In the genomic region with DNA sequence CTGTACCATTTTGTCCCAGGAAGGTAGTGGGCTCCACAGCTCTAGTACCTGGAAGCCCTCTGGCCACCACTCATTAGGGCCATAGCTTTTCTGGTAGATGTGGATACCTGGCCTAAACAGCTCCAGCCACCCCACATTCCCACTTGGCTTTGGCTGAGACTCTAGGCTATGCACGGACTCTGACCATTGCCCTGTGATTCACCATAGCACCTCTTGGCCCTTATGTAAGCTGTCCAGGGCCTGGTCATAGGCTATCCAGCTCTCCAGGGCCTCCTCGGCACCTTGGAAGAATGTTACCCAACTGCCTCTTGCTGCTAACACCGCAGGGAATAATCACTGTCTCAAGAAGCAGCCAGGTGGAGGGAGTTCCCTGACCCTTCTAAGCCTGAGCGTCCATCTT, we compare ENCODE assay signal across 27 mouse cellular contexts. TPM values are rescaled to one million over a fixed set of nuclear protein-coding genes. Genes with fewer than 3 reads are reported as not detected.
DNase-seq lines count a peak whose midpoint lies in the region; ATAC-seq and TF ChIP-seq lines count a peak whose summit lies in the region.
"Had no signal": no experiment of that assay in that cellular context is flagged by ENCODE, and none has a peak within 500 bp of the region (broad histone marks: within the 10 kb centered on the region; RNA-seq: fewer than 3 reads in every experiment).

No protein-coding gene starts in this region.

- no peak for TF ChIP-seq CTCF in intestine, postnatal 0 days (IDR thresholded peaks at IDR 0.05; ENCODE audit: low read depth)
- no peak for TF ChIP-seq CTCF in liver, adult 2 months (IDR thresholded peaks at IDR 0.05; ENCODE audit: low read depth, low read length)

- DNase-seq in liver, adult 2 months (ENCODE audit: extremely low read depth, low read depth, low spot score), result peak; percentile 50
- no peak for DNase-seq in liver, embryonic 11.5 days (ENCODE audit: low spot score)
- DNase-seq in kidney, adult 9 months, result peak; percentile 92
- DNase-seq in kidney, postnatal 25 days, result peak; percentile 77 to 93
- DNase-seq in c-Kit-positive CD71-positive TER-119-positive erythroid progenitor cells, embryonic 14.5 days (ENCODE audit: low spot score), result no peak
- DNase-seq: adrenal gland, adult 8-10 months; cerebellum, adult 11 months; cerebellum, adult 9-10 months; cerebellum, postnatal 36 days; gastrocnemius, adult 2 months; gastrocnemius, postnatal 36 days; heart, adult 18-20 months; heart, postnatal 14 days; midbrain, embryonic 14.5 days; thymus, adult 2 months; thymus, postnatal 36 days had no signal

- peak; percentile 68 for ATAC-seq in intestine, postnatal 0 days
- ATAC-seq in intestine, embryonic 15.5 days, result no peak
- no peak for ATAC-seq in liver, embryonic 11.5 days (replicated peaks; ENCODE audit: low FRiP score)
- ATAC-seq: forebrain, embryonic 16.5 days; inflammation-experienced regulatory T-cells, adult 6 months had no signal

- no peak for TF ChIP-seq POLR2A in liver, adult 2 months (IDR thresholded peaks at IDR 0.05; ENCODE audit: extremely low read depth, insufficient read depth, low read length)

- H3K36me3 ChIP-seq in intestine, postnatal 0 days (ENCODE audit: control insufficient read depth, insufficient read depth), result no peaks in the 10 kb centered on the region
- no peaks in the 10 kb centered on the region for H3K36me3 ChIP-seq in intestine, embryonic 15.5 days
- H3K36me3 ChIP-seq in liver, adult 2 months (ENCODE audit: control insufficient read depth, insufficient read depth, low read length), result no peaks in the 10 kb centered on the region
- H3K36me3 ChIP-seq in liver, embryonic 11.5 days (ENCODE audit: control insufficient read depth, insufficient read depth, low read length), result peaks cover 10% of the 10 kb centered on the region
- H3K36me3 ChIP-seq: hindbrain, embryonic 10.5 days; hindbrain, embryonic 15.5 days; limb, embryonic 12.5 days; lung, embryonic 15.5 days had no signal

- peaks cover 3% of the 10 kb centered on the region; the same call in 1 of the 2 replicates for H3K79me2 ChIP-seq in liver, adult 2 months (ENCODE audit: control insufficient read depth, insufficient read depth, low read length)

- 78% methylated on average over 4 of the region's 4 CpGs for WGBS in intestine, postnatal 0 days
- WGBS in intestine, embryonic 15.5 days, result 88% methylated on average over 4 of the region's 4 CpGs
- WGBS in liver, adult 2 months, result 64% methylated on average over 4 of the region's 4 CpGs
- WGBS in liver, embryonic 11.5 days, result 89% methylated on average over 4 of the region's 4 CpGs

- H3K9me3 ChIP-seq in intestine, postnatal 0 days (ENCODE audit: control insufficient read depth), result no peaks in the 10 kb centered on the region
- no peaks in the 10 kb centered on the region for H3K9me3 ChIP-seq in intestine, embryonic 15.5 days
- no peaks in the 10 kb centered on the region for H3K9me3 ChIP-seq in liver, embryonic 11.5 days (ENCODE audit: control insufficient read depth, low read length)
- H3K9me3 ChIP-seq: embryonic facial prominence, embryonic 13.5 days; hindbrain, embryonic 10.5 days; hindbrain, embryonic 15.5 days; limb, embryonic 12.5 days; lung, embryonic 15.5 days had no signal

- H3K9ac ChIP-seq in intestine, postnatal 0 days (ENCODE audit: low read depth, low read length), result no peak overlapping the region
- H3K9ac ChIP-seq in intestine, embryonic 15.5 days, result no peak overlapping the region
- no peak overlapping the region for H3K9ac ChIP-seq in liver, adult 2 months (ENCODE audit: low read depth, low read length)
- no peak overlapping the region for H3K9ac ChIP-seq in liver, embryonic 11.5 days (ENCODE audit: low read depth, low read length)
- H3K9ac ChIP-seq: embryonic facial prominence, embryonic 13.5 days; hindbrain, embryonic 15.5 days; limb, embryonic 12.5 days; liver, embryonic 14.5 days; lung, embryonic 15.5 days had no signal

- 0 out of 2 replicates have a peak, but pooled peaks cover 5% of the 10 kb centered on the region for H3K4me1 ChIP-seq in intestine, postnatal 0 days (replicated peaks; ENCODE audit: control insufficient read depth, insufficient read depth, low read length)
- H3K4me1 ChIP-seq in intestine, embryonic 15.5 days (replicated peaks), result peaks cover 34% of the 10 kb centered on the region
- peaks cover 8% of the 10 kb centered on the region; the same call in 1 of the 2 replicates for H3K4me1 ChIP-seq in liver, adult 2 months (ENCODE audit: control insufficient read depth, insufficient read depth, low read length)
- H3K4me1 ChIP-seq in liver, embryonic 11.5 days (replicated peaks; ENCODE audit: control insufficient read depth, insufficient read depth, low read length), result peaks cover 56% of the 10 kb centered on the region

- no peak overlapping the region for H3K27ac ChIP-seq in intestine, postnatal 0 days (ENCODE audit: low read depth, low read length)
- H3K27ac ChIP-seq in intestine, embryonic 15.5 days, result no peak overlapping the region
- H3K27ac ChIP-seq in liver, adult 2 months (replicated peaks; ENCODE audit: insufficient read depth, low read depth, low read length), result no peak overlapping the region
- H3K27ac ChIP-seq in liver, embryonic 11.5 days (ENCODE audit: low read depth, low read length), result no peak overlapping the region
- H3K27ac ChIP-seq: embryonic facial prominence, embryonic 13.5 days; gastrocnemius, adult 2 months; hindbrain, embryonic 10.5 days; hindbrain, embryonic 15.5 days; left cerebral cortex, adult 2 months; limb, embryonic 12.5 days; liver, embryonic 14.5 days; lung, embryonic 15.5 days had no signal

- no peaks in the 10 kb centered on the region for H3K27me3 ChIP-seq in intestine, postnatal 0 days (replicated peaks; ENCODE audit: control insufficient read depth, insufficient read depth, low read length)
- H3K27me3 ChIP-seq in intestine, embryonic 15.5 days (replicated peaks), result no peaks in the 10 kb centered on the region
- no peaks in the 10 kb centered on the region for H3K27me3 ChIP-seq in liver, adult 2 months (ENCODE audit: control insufficient read depth, insufficient read depth, low read length)
- no peaks in the 10 kb centered on the region for H3K27me3 ChIP-seq in liver, embryonic 11.5 days (replicated peaks; ENCODE audit: control insufficient read depth, insufficient read depth, low read length)
- H3K27me3 ChIP-seq: embryonic facial prominence, embryonic 13.5 days; hindbrain, embryonic 15.5 days; limb, embryonic 12.5 days; lung, embryonic 15.5 days had no signal

- H3K4me3 ChIP-seq in intestine, postnatal 0 days (ENCODE audit: low read depth, low read length), result no peak overlapping the region
- H3K4me3 ChIP-seq in intestine, embryonic 15.5 days (replicated peaks), result no peak overlapping the region
- no peak overlapping the region for H3K4me3 ChIP-seq in liver, adult 2 months (ENCODE audit: insufficient read depth, low read depth, low read length)
- no peak overlapping the region for H3K4me3 ChIP-seq in liver, embryonic 11.5 days (ENCODE audit: low read depth, low read length)
- H3K4me3 ChIP-seq: embryonic facial prominence, embryonic 13.5 days; gastrocnemius, adult 2 months; hindbrain, embryonic 10.5 days; hindbrain, embryonic 15.5 days; left cerebral cortex, adult 2 months; limb, embryonic 12.5 days; lung, embryonic 15.5 days had no signal

- H3K4me2 ChIP-seq in intestine, postnatal 0 days (replicated peaks; ENCODE audit: low read depth), result no peak overlapping the region
- no peak overlapping the region for H3K4me2 ChIP-seq in intestine, embryonic 15.5 days (replicated peaks)
- H3K4me2 ChIP-seq in liver, embryonic 11.5 days, result no peak overlapping the region
- H3K4me2 ChIP-seq: embryonic facial prominence, embryonic 13.5 days; hindbrain, embryonic 15.5 days; limb, embryonic 12.5 days; lung, embryonic 15.5 days had no signal

RNA-seq across cellular contexts. Expression of gene Piezo1, which starts 22.0 kb away (rescaled TPM):
- polyA plus RNA-seq in intestine, postnatal 0 days (2015; fragmentation: Nextera tagmentation; extraction: Ambion mirVana), result 4.4 and 7.3 TPM in 2 replicates
- polyA plus RNA-seq in intestine, embryonic 15.5 days (2015; fragmentation: Nextera tagmentation; extraction: Ambion mirVana), result 10.8 and 12.2 TPM in 2 replicates
- total RNA-seq in liver, adult 2 months (2014; rRNA removed), result 2.2 and 4.6 TPM in 2 replicates
- polyA plus RNA-seq in liver, adult 2 months (2012; rRNA removed), result 8.0 and 11.1 TPM in 2 replicates
- polyA plus RNA-seq in liver, embryonic 11.5 days (2014; fragmentation: Nextera tagmentation; extraction: Ambion mirVana), result 29.7 and 45.8 TPM in 2 replicates

RNA-seq across cellular contexts. Expression of gene Cdt1, which starts 38.7 kb away (rescaled TPM):
- polyA plus RNA-seq in intestine, postnatal 0 days (2015; fragmentation: Nextera tagmentation; extraction: Ambion mirVana), result 13.3 and 14.0 TPM in 2 replicates
- 40.3 and 41.8 TPM in 2 replicates for polyA plus RNA-seq in intestine, embryonic 15.5 days (2015; fragmentation: Nextera tagmentation; extraction: Ambion mirVana)
- total RNA-seq in liver, adult 2 months (2014; rRNA removed), result 1.0 and 3.0 TPM in 2 replicates
- polyA plus RNA-seq in liver, adult 2 months (2012; rRNA removed), result 2.5 and 2.9 TPM in 2 replicates
- 93.2 and 98.2 TPM in 2 replicates for polyA plus RNA-seq in liver, embryonic 11.5 days (2014; fragmentation: Nextera tagmentation; extraction: Ambion mirVana)

RNA-seq across cellular contexts. Expression of gene Aprt, which starts 47.5 kb away (rescaled TPM):
- 676 and 681 TPM in 2 replicates for polyA plus RNA-seq in intestine, postnatal 0 days (2015; fragmentation: Nextera tagmentation; extraction: Ambion mirVana)
- 545 and 612 TPM in 2 replicates for polyA plus RNA-seq in intestine, embryonic 15.5 days (2015; fragmentation: Nextera tagmentation; extraction: Ambion mirVana)
- total RNA-seq in liver, adult 2 months (2014; rRNA removed), result 59.8 and 68.3 TPM in 2 replicates
- 80.5 and 105 TPM in 2 replicates for polyA plus RNA-seq in liver, adult 2 months (2012; rRNA removed)
- 400 and 425 TPM in 2 replicates for polyA plus RNA-seq in liver, embryonic 11.5 days (2014; fragmentation: Nextera tagmentation; extraction: Ambion mirVana)

RNA-seq across cellular contexts. Expression of gene Ctu2, which starts 53.2 kb away (rescaled TPM):
- 22.4 and 26.4 TPM in 2 replicates for polyA plus RNA-seq in intestine, postnatal 0 days (2015; fragmentation: Nextera tagmentation; extraction: Ambion mirVana)
- polyA plus RNA-seq in intestine, embryonic 15.5 days (2015; fragmentation: Nextera tagmentation; extraction: Ambion mirVana), result 43.4 and 44.6 TPM in 2 replicates
- 7.0 and 13.5 TPM in 2 replicates for total RNA-seq in liver, adult 2 months (2014; rRNA removed)
- 21.1 and 27.0 TPM in 2 replicates for polyA plus RNA-seq in liver, adult 2 months (2012; rRNA removed)
- 51.9 and 55.6 TPM in 2 replicates for polyA plus RNA-seq in liver, embryonic 11.5 days (2014; fragmentation: Nextera tagmentation; extraction: Ambion mirVana)

RNA-seq across cellular contexts. Expression of gene Rnf166, which starts 53.3 kb away (rescaled TPM):
- polyA plus RNA-seq in intestine, postnatal 0 days (2015; fragmentation: Nextera tagmentation; extraction: Ambion mirVana), result 22.7 and 22.8 TPM in 2 replicates
- 29.5 and 31.5 TPM in 2 replicates for polyA plus RNA-seq in intestine, embryonic 15.5 days (2015; fragmentation: Nextera tagmentation; extraction: Ambion mirVana)
- 5.3 and 6.8 TPM in 2 replicates for total RNA-seq in liver, adult 2 months (2014; rRNA removed)
- polyA plus RNA-seq in liver, adult 2 months (2012; rRNA removed), result 22.8 and 24.2 TPM in 2 replicates
- polyA plus RNA-seq in liver, embryonic 11.5 days (2014; fragmentation: Nextera tagmentation; extraction: Ambion mirVana), result 24.7 and 26.8 TPM in 2 replicates

Comparison
In these comparisons a context has a peak if more than half of its experiments do, and no peak if none do; other contexts are left out.
1. DNase-seq: peak in liver, adult 2 months (single experiment), kidney, adult 9 months (single experiment) and kidney, postnatal 25 days (2 of 2); none in liver, embryonic 11.5 days (single experiment) and c-Kit-positive CD71-positive TER-119-positive erythroid progenitor cells, embryonic 14.5 days (single experiment).